Mouse (Mus musculus) mouse embryonic stem cell (cell line): ENCODE results near the gene Cdcp2.
"Not testable (repeated sequence)": the region's sequence is repeated elsewhere in the genome, so short reads cannot be mapped to it uniquely, and the experiment has no call there.

ENCODE experiments used
- in situ Hi-C, 2 experiments: fragments of 300-500 bp; cut with MboI; formaldehyde crosslinking; loops; 1 replicate in 1 of 2; 3 replicates in 1 of 2; pipeline ENCODE4 v1.14.3; 2019 to 2020; ENCODE audit warnings: low sequenced_read_pairs in 2 of 2, low pct_unique_long_range_greater_than_20kb in 1 of 2, mixed read lengths in 1 of 2; ENCODE audit not compliant: unreplicated experiment in 1 of 2

Gene Cdcp2

DNA sequence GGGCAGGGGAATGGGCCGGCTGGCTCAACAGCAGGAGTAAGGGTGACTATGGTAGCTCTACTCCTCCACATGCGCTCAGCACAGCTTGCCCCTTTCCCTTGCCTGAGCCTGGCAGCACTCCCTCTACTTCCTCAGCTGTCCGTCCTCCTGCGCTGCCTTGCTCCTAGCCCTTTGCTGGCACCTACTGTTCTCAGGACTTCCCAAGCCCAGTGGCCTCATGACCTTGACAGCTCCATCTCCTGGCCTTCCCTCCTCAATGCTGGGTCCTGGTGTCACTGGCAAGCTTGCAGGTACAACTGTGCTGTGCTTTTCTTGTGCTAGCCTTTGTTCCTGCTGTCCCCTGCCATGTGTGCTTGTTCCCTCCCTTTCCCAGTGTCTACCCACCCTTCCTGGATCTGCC lies 13.6 kb upstream of the Cdcp2 start:
- in situ Hi-C loops = no loop called here

DNA sequence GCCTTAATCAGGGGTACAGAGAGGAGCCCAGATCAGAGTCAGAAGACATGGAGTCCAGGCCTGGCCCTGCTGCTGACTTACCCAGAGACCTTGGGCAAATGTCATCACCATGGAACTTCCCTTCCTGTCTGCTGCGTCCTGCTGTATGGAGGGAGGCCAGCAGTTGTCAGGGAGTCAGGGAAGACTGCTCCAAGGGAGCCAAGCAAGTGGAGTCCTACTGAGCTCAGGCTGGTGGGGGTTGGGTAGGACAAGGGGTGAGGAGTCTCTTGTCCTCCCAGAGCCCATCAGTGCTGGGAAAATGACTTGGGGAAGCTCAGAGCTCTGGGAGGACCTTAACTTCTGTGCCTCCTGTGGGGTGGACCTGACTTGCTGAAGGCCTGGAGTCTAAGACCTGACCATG lies 12.3 kb upstream of the Cdcp2 start:
- in situ Hi-C loops = no loop called here

DNA sequence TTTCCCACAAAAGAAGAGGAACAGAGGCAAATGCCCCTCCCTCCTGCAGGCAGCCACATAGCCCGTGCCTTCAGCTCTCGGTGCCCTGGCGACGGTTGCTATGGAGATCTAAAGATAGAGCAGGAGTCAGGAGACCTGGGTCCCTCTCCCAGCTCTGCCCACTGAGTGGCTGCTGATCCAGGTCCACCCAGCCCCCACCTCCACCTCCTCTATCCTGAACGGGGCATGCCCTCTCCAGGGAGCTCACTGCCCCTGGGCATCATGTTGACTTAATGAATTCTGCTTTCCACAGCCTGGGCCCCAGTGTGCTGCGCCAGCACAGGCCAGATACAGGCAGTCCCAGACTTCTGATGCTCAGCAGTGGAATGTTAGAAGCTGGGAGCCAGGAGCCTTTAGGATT lies 11.8 kb upstream of the Cdcp2 start:
- in situ Hi-C loops = no loop called here

DNA sequence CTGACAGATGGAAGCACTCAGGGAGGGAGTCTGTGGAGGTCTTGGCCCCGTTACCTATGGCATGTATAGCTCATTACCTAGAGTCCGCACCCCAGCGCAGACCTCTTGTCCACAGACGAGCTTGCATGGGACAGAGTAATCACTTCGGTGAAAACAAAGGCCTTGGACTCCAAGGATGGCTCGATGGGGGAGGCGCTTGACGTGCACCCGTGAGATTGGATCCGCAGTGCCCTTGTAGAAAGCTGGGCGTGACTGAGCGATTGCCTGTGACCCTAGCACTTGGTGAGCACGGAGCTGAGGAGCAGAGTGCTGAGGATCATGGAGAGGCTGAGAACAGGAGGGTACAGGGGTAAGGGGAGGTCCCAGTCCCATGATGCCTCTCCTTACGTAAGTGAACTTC lies 5.0 kb upstream of the Cdcp2 start:
- in situ Hi-C loops = no loop called here

DNA sequence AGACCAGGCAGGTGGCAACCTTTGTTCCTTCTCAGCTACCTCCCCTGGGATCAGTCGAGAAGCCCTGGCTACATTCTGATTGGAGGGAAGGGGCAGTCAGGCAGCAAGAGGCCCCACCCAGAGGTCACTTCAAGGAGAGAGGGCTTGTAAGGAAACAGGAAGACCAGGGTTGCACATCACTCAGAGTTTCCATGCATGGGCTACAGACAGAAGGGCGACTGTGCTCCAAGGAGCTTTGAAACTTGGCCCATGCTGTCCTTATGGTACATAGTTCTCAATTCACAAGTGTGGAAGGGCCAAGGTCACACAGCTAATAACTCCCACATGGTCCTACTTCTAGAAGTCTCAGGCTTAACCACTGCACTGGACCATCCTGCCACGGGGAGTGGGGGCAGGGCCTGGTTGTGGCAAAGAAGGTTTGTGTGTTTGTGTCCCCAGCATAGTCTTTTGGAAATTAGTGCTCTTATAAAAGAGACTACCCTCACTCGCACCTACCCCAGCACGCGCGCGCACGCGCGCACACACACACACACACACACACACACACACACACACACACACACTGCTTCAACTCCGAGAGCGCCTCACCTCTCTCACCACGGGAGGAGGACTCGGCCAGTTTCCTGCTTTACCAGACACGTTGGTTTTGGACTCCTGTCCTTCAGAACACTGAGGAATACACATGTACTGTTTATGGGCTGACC lies 2.1 kb upstream of the Cdcp2 start:
- in situ Hi-C loops = no loop called here

DNA sequence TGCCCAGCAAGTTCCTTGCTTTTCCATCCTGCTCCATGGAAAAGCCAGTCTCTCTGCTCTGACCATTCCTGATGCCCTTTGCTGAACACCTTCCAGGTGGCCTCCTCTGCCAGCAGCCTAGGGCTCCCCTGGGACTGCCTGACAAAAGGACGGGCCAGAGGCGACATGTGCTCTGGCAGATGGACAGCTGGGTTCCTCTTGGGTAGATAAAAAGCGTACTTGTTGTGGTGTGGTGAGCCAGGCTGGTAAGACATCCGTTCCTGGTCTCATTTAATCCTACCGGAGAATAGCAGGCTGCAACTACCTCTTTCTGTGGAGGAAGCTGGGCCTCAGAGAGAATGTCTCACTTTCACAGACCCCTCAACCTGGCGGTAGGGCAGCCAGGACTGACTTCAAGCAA lies 648 bp upstream of the Cdcp2 start:
- in situ Hi-C loops = no loop called here

DNA sequence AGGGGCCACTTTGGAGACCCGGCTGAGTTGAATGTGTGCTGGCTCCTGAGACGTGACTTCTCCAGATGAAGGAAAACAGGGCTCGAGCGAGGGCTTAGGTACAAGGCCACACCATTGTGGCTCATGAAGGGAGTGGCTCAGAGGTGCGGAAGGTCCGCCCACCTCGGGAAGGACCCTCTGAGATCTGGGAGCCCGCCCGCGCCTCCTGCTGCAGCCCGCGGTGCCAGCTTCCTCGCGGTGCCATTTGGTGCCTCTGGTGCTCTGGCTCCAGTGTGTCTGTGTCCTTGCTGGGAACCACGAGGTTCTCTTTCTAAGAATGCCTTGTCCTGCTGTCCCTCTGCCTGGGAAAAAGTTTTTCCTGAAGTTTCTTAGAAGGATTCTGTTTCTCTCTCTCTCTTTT lies 1.2 kb downstream of the Cdcp2 start:
- in situ Hi-C loops = no loop called here

DNA sequence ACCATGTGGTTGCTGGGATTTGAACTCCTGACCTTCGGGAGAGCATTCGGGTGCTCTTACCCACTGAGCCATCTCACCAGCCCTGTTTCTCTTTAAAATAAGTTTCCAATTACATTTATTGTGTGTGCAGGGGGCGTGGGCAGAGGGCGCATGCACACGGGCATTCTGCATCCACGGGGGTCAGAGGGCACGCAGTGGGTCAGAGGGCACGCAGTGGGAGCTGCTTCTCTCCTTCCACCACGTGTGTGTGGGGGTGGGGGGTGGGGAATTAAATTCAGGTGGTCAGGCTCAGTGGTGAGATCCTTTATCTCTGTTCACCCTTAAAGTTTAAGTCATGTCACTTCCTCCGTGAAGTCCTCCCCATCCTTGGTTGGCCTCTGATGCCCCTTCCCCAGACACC lies 1.7 kb downstream of the Cdcp2 start:
- in situ Hi-C loops = no loop called here

DNA sequence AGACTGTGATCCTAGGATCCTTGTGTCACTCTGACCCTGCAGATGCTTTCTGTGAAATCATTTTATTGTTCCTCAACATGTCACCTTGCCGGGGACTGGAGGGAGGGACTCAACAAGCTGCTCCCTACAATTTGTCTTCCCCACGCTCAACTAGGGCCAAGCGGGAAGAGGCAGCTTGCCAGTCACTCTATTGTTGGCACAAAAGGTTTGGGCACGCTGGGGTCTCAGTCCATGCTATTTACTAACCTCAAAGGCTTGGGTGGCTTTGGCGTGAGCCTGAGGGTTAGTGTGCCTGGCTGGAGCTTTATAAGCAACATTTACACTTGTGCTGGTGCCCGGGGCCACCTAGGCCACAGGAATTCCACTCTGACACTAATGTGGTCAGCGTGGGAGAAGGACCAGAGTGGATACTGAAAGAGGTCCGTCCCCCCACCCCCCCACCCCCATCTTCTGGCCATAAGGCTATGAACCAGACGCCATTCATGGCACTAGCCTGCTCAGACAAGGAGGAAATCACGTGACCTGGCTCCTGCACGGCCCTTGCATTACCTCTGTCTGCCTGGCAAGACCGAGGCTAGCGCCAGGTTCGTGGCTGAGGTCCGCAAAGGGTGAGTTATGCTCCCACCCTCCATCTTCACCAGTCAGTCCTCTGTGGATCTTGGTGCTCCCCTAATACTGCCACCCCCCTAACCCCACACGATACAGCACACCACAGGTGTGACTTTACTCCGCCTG lies 2.3 kb downstream of the Cdcp2 start:
- in situ Hi-C loops = no loop called here

DNA sequence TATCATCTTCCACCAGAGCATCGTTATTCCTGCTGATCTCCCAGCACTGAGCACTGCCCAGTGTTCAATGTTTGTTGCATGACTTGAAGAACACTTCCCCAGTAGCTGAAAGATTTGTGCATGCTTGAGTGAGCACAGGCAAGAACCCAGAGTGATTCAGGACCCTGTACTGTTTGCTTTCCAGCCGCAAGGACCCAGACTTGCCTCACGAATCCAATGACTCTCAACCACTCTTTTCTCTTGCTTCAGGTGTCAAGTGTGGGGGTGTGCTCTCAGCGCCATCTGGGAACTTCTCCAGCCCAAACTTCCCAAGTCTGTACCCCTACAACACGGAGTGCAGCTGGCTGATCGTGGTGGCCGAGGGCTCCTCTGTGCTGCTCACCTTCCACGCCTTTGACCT lies 5.5 kb downstream of the Cdcp2 start:
- in situ Hi-C loops = no loop called here

DNA sequence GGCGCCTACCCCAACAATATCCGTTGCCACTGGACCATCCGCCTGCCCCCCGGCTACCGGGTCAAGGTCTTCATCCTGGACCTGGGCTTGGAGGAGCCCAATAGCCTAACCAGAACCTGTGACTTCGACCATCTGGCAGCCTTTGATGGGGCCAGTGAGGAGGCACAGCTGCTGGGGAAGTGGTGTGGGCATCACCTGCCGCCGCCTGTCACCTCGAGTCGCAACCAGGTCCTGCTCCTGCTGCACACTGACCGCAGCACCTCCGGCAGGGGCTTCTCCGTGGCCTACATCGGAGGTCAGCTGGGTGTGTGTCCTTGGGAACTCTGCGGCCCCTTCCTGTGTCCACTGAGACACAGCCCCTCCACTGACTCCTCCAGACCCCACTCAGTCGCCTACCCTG lies 10.1 kb downstream of the Cdcp2 start:
- in situ Hi-C loops = no loop called here

DNA sequence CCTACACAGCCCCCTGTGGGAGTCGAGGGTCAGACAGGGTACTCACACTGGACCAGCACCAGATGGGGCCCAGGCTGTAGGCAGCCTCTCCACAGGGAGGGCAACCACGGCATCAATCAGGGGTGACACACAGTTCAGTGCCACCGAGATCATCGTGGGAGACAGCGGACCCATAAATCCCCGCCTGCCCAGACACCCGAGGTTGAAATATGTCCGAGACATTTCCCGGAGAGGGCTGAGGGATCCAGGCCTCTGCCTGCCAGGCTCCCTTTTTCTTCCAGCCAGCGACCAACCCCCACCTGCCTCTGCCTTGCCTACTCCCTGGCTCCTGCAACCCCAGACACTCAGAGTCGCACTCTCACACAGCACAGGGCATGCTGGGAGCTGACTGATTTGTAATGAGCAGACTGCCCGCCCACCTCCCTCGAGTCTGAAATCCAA lies 11.6 kb downstream of the Cdcp2 start:
- in situ Hi-C loops = no loop called here

DNA sequence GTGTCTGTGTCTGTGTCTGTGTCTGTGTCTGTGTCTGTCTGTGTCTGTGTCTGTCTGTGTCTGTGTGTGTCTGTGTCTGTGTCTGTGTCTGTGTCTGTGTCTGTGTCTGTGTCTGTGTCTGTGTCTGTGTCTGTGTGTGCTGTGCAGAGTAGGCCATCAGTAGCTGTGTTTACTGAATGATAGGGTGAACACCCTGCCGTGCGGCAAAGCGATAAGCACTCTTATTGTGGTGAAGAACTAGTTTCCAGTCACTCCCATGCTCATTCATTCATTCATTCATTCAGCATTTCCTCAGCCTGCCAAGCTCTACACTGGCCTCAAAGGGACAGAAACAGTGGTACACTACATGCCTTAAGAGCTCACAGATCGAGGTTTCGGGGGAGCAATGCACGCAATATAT lies 12.5 kb downstream of the Cdcp2 start:
- in situ Hi-C loops = not testable (repeated sequence)

DNA sequence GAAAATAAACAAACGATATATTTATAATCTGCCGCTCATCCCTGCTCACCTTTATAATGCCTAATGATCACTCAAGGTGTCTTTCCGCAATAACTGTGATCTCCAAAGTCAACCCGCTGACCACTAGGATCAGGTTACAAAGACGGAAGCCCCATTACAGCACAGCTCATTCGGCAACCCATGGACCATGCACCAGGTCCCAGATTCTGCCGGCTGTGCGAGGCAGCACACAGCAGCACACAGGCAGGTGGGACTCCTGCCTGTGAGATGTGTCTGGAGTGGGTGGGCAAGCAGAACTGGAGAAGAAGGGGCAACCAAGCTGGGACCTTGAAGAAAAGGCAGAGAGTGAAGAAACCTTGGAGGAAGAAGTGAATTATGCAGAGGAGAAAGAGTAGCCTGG lies 17.6 kb downstream of the Cdcp2 start:
- in situ Hi-C loops = no loop called here

DNA sequence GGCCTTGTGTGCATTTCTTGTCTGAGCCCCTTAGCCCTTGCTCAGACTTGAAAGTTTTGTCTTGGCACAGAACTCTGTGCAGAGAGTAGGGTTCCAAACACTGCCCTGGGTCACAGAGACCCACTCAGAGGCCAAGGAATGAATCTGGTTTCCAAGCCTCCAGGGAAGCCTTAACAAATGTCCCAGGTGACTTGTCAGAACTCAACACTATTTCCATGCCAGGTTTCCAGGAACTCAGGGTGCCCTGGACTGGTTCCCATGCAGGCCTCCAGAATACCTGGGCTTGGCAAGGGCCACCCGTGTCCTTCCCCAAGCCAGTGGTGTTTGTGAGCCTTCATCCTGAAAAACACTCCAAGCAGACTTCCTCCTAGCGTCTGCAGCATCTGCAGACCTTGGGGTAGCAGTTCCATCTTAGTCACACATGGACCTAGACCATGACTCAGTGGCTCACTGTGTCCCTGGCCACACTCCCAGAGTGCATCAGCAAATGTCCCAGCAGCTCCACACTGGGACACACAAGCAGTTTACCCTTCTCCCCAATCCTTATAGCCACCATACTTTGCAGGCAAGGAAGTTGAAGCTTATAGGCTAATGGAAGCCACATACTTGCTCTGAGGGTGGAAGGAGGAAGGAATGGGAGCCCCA lies 21.2 kb downstream of the Cdcp2 start:
- in situ Hi-C loops = no loop called here

DNA sequence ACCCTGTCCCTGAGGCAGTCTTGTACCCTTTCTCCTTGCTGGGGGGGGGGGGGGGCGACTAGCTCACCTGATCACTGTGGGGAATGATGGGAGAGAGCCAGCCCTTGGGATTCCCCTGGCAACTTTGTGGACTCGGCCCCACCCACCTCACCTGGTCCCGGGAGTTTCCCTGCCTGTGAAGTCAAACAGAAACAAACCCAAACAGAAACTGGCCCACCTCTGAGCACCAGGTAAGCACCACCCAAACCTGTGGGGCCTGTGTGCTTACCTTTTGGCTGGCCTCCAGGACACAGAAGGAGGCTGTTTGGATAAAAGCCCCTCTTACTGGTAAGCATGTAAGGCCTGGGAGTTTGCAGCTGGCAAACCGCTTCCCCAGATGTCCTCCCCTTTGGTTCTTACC lies 22.4 kb downstream of the Cdcp2 start:
- in situ Hi-C loops = no loop called here

DNA sequence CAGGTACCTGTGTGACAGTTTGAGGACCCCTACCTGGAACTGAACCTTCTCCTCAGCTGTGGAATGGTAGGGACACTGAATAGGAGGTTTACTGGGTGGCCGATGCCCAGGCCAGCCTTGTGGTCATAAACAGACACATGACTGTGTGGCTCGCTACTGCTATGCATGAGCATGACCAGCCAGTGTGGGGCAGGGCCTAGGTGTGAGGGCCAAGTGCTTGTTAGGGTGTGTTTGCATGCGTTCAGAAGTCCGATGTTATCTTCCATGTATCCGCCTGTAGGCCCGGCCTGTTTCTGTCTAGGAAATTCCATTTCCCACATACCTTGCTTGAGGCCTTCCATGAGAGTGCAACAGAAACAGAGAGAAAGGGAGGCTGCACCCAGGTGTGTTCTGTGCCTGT lies 24.0 kb downstream of the Cdcp2 start:
- in situ Hi-C loops = no loop called here

DNA sequence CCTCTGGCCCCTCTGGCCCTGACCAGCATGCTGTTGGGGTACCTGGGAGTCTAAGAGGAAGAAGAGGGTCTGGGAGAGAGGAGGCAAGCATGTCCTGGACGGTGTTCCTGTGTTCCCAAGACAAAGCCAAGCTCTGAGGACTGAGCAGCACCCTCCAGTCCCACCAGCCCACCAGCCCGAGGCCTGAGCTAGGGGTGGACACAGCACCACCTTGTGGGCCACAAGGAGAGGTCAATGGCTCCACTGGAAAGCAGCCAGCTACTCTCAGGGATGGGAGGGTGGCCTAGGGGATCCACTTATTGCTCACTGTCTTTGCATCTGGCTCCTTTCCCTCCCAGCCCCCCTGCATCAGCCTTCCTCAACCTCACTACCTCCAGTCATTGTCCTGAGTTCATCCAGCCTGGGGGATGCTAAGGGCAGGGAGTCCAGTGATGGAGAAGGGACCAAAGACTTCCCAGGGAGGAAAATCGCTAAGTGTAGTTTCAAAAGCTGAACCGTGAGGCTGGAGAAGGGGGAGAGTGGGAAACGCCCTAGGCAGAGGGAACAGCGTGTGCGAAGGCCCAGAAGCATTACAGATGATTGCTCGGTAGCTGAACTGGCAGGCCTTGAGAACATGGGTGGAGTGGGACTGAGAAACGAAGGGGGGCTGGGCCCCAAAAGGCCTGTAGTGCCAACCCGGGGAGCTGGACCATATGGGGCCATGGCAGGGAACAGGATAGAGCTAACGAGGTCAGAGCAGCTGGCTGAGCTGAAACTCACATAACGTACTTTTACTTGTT lies 24.7 kb downstream of the Cdcp2 start:
- in situ Hi-C loops = no loop called here

DNA sequence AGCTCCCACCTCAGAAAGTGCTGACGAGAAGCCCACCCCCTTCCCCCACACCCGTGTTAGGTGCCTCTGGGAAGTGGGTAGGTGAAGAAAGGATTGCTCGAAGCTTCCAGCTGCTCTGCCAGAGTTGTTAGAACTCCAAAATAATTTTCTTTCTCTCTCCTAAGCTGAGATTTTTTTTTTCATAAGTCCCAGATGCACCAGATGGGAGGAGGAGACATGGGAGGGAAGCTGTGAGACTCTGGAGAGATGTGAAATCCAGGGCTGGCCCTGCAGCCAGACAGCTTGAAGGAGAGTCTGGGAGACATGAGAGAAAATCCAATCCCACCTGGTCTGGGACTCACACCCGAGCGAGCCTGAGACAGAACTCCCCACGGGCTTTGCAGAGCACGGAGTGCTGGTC lies 27.7 kb downstream of the Cdcp2 start:
- in situ Hi-C loops = no loop called here
